Mouse (Mus musculus) kidney, postnatal 0 days (tissue): ENCODE measurements around the gene Olfr93. TPM values are rescaled to one million over a fixed set of nuclear protein-coding genes. Genes with fewer than 3 reads are reported as not detected.

Experiments used
- ATAC-seq: fragments of 200-750 bp; cut with Nextera tagmentation; replicated peaks from 2 replicates; pipeline ENCODE4 v1.8.0; 2017; ENCODE audit warnings: low read depth, moderate number of reproducible peaks, moderate TSS enrichment, moderate library complexity; ENCODE audit not compliant: low FRiP score
- DNase-seq: peaks from one replicate; pipeline ENCODE4 v3.0.0-alpha.2; 2016; ENCODE audit warnings: low spot score
- H3K27ac ChIP-seq: fragments of 300-500 bp; sonication (generic); 2 replicates; pipeline ENCODE4 v1.5.1; 2014; ENCODE audit warnings: mild to moderate bottlenecking
- H3K27me3 ChIP-seq: fragments of 300-500 bp; sonication (generic); 2 replicates; pipeline ENCODE4 v1.6.1; 2014; ENCODE audit warnings: low read length, mixed read lengths; ENCODE audit not compliant: insufficient read depth
- H3K36me3 ChIP-seq: fragments of 300-500 bp; sonication (generic); 2 replicates; pipeline ENCODE4 v1.6.1; 2014; ENCODE audit warnings: low read length, mixed read lengths; ENCODE audit not compliant: insufficient read depth
- H3K4me1 ChIP-seq: fragments of 300-500 bp; sonication (generic); replicated peaks from 2 replicates; pipeline ENCODE4 v1.6.1; 2014; ENCODE audit warnings: antibody characterized with exemption, low read length, mixed read lengths; ENCODE audit not compliant: insufficient read depth
- H3K4me2 ChIP-seq: fragments of 300-500 bp; sonication (generic); 2 replicates; pipeline ENCODE4 v1.6.1; 2014; ENCODE audit warnings: mild to moderate bottlenecking, low read length, moderate library complexity, mixed read lengths
- H3K4me3 ChIP-seq: fragments of 300-500 bp; sonication (generic); replicated peaks from 2 replicates; pipeline ENCODE4 v1.5.1; 2014; ENCODE audit warnings: low read depth, low read length
- H3K9ac ChIP-seq: fragments of 300-500 bp; sonication (generic); 2 replicates; pipeline ENCODE4 v1.6.1; 2014; ENCODE audit warnings: low read depth, low read length
- H3K9me3 ChIP-seq: fragments of 300-500 bp; sonication (generic); replicated peaks from 2 replicates; pipeline ENCODE4 v1.6.1; 2016; ENCODE audit warnings: low read length, inconsistent platforms, mixed read lengths
- CTCF ChIP-seq: IDR thresholded peaks from 2 replicates; pipeline ENCODE4 v1.5.1; 2016; ENCODE audit warnings: antibody characterized with exemption, low read depth, mild to moderate bottlenecking, moderate library complexity
- WGBS: fragments of 180-500 bp; shearing (Covaris S2); extraction: QIAGEN DNeasy Blood & Tissue Kit; methylation state at CpG from one replicate; pipeline ENCODE4 v1.1.7; 2014; 5-methylcytosine and 5-hydroxymethylcytosine counted together
- polyA plus RNA-seq: library from polyadenylated mRNA; unstranded; fragments of >200 nt; fragmentation: Nextera tagmentation; extraction: Ambion mirVana; gene quantifications from 2 replicates; pipeline ENCODE4 v1.2.1, GENCODE M21; 2015

Gene Olfr93
- polyA plus RNA-seq, 1 experiment from 2014 or later = not detected

GRCm38 (mm10) chr17:37093289-37093688, 68.0 kb downstream of the Olfr93 start:
- Histone ChIP-seq H3K4me1 (no peaks in the 10 kb centered on the region), H3K27me3 (no peaks in the 10 kb centered on the region), H3K4me2 (no peak overlapping the region), H3K9me3 (no peaks in the 10 kb centered on the region), H3K4me3 (no peak overlapping the region), H3K9ac (no peak overlapping the region), H3K27ac (no peak overlapping the region), H3K36me3 (no peaks in the 10 kb centered on the region)
- no peak for DNase-seq
- no peak for ATAC-seq
- WGBS = 76% methylated on average over 5 of the region's 5 CpGs
- TF ChIP-seq CTCF = no peak

GRCm38 (mm10) chr17:37092198-37092597, 69.1 kb downstream of the Olfr93 start:
- WGBS = 72% methylated on average over 1 of the region's 1 CpGs
- H3K4me1 ChIP-seq = no peaks in the 10 kb centered on the region
- DNase-seq = no peak
- no peak for TF ChIP-seq CTCF
- no peak overlapping the region for H3K9ac ChIP-seq
- no peaks in the 10 kb centered on the region for H3K9me3 ChIP-seq
- no peak for ATAC-seq
- H3K4me3 ChIP-seq = no peak overlapping the region
- H3K36me3 ChIP-seq = no peaks in the 10 kb centered on the region
- no peak overlapping the region for H3K4me2 ChIP-seq
- no peaks in the 10 kb centered on the region for H3K27me3 ChIP-seq
- H3K27ac ChIP-seq = no peak overlapping the region

Other genes starting within 250 kb of the Olfr93 start
- gene Rnf39, start 218.6 kb downstream of the Olfr93 start, polyA plus RNA-seq = 0.34 and 0.46 TPM in 2 replicates
- gene Ppp1r11, start 209.8 kb downstream of the Olfr93 start, polyA plus RNA-seq = 105 and 110 TPM in 2 replicates
- gene Znrd1, start 202.9 kb downstream of the Olfr93 start, polyA plus RNA-seq = 83.6 and 87.6 TPM in 2 replicates
- 6.0 and 7.2 TPM in 2 replicates for gene Znrd1as, start 202.9 kb downstream of the Olfr93 start, polyA plus RNA-seq
- not detected in 2 replicates for gene 2410137M14Rik, start 180.3 kb downstream of the Olfr93 start, polyA plus RNA-seq
- gene H2-M5, start 172.0 kb downstream of the Olfr93 start, polyA plus RNA-seq = 0.05 and 0.08 TPM in 2 replicates
- 28.2 and 32.6 TPM in 2 replicates for gene Zfp57, start 160.3 kb downstream of the Olfr93 start, polyA plus RNA-seq
- gene Mog, start 138.1 kb downstream of the Olfr93 start, polyA plus RNA-seq = not detected in 2 replicates
- 5.2 and 6.1 TPM in 2 replicates for gene Gabbr1, start 115.5 kb downstream of the Olfr93 start, polyA plus RNA-seq
- gene Olfr90, start 73.0 kb downstream of the Olfr93 start, polyA plus RNA-seq = not detected in 2 replicates
- not detected in 2 replicates for gene Olfr91, start 63.2 kb downstream of the Olfr93 start, polyA plus RNA-seq
- not detected in 2 replicates for gene Olfr92, start 41.4 kb downstream of the Olfr93 start, polyA plus RNA-seq
- gene Ubd, start 32.4 kb upstream of the Olfr93 start, polyA plus RNA-seq = not detected in 2 replicates
- not detected in 2 replicates for gene Olfr94, start 39.5 kb upstream of the Olfr93 start, polyA plus RNA-seq
- gene Olfr95, start 51.6 kb upstream of the Olfr93 start, polyA plus RNA-seq = not detected in 2 replicates
- gene Olfr96, start 58.7 kb upstream of the Olfr93 start, polyA plus RNA-seq = not detected in 2 replicates
- not detected in 2 replicates for gene Olfr97, start 75.8 kb upstream of the Olfr93 start, polyA plus RNA-seq
- gene Olfr98, start 102.3 kb upstream of the Olfr93 start, polyA plus RNA-seq = not detected in 2 replicates
- 2.3 and 2.8 TPM in 2 replicates for gene H2-M3, start 108.7 kb upstream of the Olfr93 start, polyA plus RNA-seq
- not detected in 2 replicates for gene Olfr99, start 122.0 kb upstream of the Olfr93 start, polyA plus RNA-seq
- not detected in 2 replicates for gene Olfr101, start 142.8 kb upstream of the Olfr93 start, polyA plus RNA-seq
- gene Olfr102, start 155.6 kb upstream of the Olfr93 start, polyA plus RNA-seq = not detected in 2 replicates
- gene Olfr103, start 178.2 kb upstream of the Olfr93 start, polyA plus RNA-seq = not detected in 2 replicates
- not detected in 2 replicates for gene Olfr104-ps, start 198.1 kb upstream of the Olfr93 start, polyA plus RNA-seq
- gene Olfr105-ps, start 217.5 kb upstream of the Olfr93 start, polyA plus RNA-seq = not detected in 2 replicates
- not detected in 2 replicates for gene Olfr106-ps, start 228.9 kb upstream of the Olfr93 start, polyA plus RNA-seq
- not detected in 2 replicates for gene Olfr107, start 237.7 kb upstream of the Olfr93 start, polyA plus RNA-seq